Mouse (Mus musculus): ENCODE results near the gene Olfr11. TPM values are rescaled to one million over a fixed set of nuclear protein-coding genes. Genes with fewer than 3 reads are reported as not detected.

Olfr11 gene
- not detected for total RNA-seq (2023)

DNA sequence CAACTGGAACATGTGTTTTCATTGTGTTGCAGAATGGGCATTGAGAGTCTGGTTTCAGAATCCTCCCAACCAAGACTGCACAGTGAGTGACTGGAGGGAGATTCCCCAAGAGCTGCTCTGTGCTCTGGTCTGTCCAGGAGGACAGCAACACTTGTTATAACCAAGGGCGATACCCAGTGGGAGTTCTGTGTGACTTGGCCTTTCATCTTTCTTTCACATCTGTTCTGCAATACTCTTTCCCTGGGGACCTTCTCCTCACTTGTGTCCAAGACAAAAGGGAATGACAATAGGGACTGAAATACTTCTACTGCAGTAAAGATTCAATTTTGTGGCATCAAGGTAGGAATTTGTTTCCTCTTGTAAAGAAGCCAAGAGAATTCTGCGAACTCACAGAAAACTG is at the start of gene Olfr11:
Gene Olfr11 (minus strand): TSS at position 101 of the 400 bp plus-strand sequence.

DNA sequence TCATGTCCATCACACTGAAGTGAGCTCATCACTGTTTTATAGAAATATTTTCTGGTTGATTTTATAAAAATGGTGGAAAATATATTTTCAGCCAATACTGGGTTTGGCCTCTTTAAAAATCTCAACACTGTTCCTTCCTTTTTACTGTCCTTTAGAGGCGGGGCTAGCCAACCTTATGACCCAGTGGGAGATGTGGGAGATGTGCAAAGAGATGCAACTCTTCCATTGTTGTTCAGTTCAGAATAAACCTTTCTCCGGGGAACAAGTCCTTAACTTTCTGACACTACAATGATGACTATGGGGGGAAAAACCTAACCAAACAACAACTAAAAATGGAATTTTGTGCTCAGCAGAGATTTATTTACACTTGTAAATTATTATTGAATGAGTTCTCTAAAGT is 35.0 kb upstream of the Olfr11 start, which contains the start of gene Olfr1360:
Gene Olfr1360 (minus strand): TSS at position 101 of the 400 bp plus-strand sequence.

DNA sequence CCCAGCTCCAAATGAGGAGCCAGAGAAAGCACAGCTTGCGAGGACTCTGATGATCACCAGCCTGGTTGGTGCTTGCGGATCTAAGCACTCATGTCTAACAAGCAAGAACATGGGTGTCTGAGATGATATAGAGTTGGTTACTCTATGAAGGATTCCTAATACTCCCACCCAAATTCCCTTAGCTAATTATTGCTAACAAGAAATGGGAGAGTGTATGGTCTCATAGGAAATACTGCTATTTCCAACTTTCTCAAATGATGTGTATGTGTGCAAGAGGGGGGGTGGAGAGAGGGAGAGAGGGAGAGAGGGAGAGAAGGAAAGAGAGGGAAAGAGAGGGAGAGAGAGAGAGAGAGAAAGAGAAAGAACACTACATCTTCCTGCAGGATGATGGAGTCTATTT is 21.0 kb upstream of the Olfr11 start, which contains the start of gene Olfr1361:
Gene Olfr1361 (minus strand): TSS at position 101 of the 400 bp plus-strand sequence.

DNA sequence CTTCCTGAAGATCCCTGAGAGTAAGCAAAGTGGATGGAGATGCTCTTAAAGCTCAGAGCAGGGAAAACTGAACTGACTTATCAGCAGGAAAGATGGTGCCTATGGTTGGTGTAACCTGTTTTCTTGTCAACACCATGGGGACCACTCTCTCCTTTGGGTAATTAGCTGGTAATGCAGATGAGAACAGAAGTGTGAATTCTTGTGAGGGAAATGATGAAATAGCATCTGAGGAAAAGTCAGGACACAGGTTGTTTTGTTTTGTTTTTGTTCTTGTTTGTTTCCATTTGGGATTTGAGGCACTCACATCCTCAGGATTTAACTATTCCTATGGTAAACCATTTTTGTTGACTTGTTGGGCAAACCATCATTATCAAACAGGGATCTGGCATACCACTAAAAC is 28.4 kb downstream of the Olfr11 start, which contains the start of gene Olfr1362:
Gene Olfr1362 (minus strand): TSS at position 101 of the 400 bp plus-strand sequence.

Other genes with a start within 250 kb of the Olfr11 start
- 10 to 100 TPM; 66.9 to 70.3 TPM for gene Zkscan3, start 239.8 kb downstream of the Olfr11 start, total RNA-seq (2023)
- gene Pgbd1, start 201.5 kb downstream of the Olfr11 start, total RNA-seq (2023), result under 1 TPM in 1 of 2 experiments, not detected in 1; 0.38 TPM
- gene Zscan26, start 188.8 kb downstream of the Olfr11 start, total RNA-seq (2023), result 10 to 100 TPM; 44.5 to 50.7 TPM
- gene Nkapl, start 174.0 kb downstream of the Olfr11 start, total RNA-seq (2023), result not detected
- gene Zkscan4, start 163.6 kb downstream of the Olfr11 start, total RNA-seq (2023), result not detected
- gene Gm10065, start 163.1 kb downstream of the Olfr11 start, total RNA-seq (2023), result not detected
- gene AK157302, start 147.3 kb downstream of the Olfr11 start, total RNA-seq (2023), result 1 to 10 TPM; 4.8 to 5.0 TPM
- 10 to 100 TPM; 11.7 to 12.4 TPM for gene Gm11273, start 141.1 kb downstream of the Olfr11 start, total RNA-seq (2023)
- 10 to 100 TPM; 12.2 to 23.2 TPM for gene Zkscan8, start 111.4 kb downstream of the Olfr11 start, total RNA-seq (2023)
- not detected for gene Olfr1366, start 99.7 kb downstream of the Olfr11 start, total RNA-seq (2023)
- not detected for gene Olfr1535, start 82.6 kb downstream of the Olfr11 start, total RNA-seq (2023)
- gene Olfr1364, start 60.8 kb downstream of the Olfr11 start, total RNA-seq (2023), result not detected
- gene Olfr1362, start 28.5 kb downstream of the Olfr11 start, total RNA-seq (2023), result not detected
- gene Olfr1361, start 20.9 kb upstream of the Olfr11 start, total RNA-seq (2023), result not detected
- gene Olfr1360, start 34.9 kb upstream of the Olfr11 start, total RNA-seq (2023), result not detected
- not detected for gene Olfr1359, start 55.6 kb upstream of the Olfr11 start, total RNA-seq (2023)
- 100 to 1,000 TPM; 101 to 113 TPM for gene Hist1h2bl, start 73.6 kb upstream of the Olfr11 start, total RNA-seq (2023)
- 100 to 1,000 TPM; 114 to 126 TPM for gene Hist1h2ai, start 73.9 kb upstream of the Olfr11 start, total RNA-seq (2023)
- 100 to 1,000 TPM; 156 to 168 TPM for gene Hist1h3h, start 75.1 kb upstream of the Olfr11 start, total RNA-seq (2023)
- gene Hist1h2bm, start 79.5 kb upstream of the Olfr11 start, total RNA-seq (2023), result 10 to 100 TPM in 1 of 2 experiments, 1 to 10 TPM in 1; 7.6 to 10.7 TPM
- gene Hist1h4j, start 92.5 kb upstream of the Olfr11 start, total RNA-seq (2023), result 10 to 100 TPM; 18.4 to 18.5 TPM
- 100 to 1,000 TPM; 328 to 393 TPM for gene Hist1h4k, start 108.0 kb upstream of the Olfr11 start, total RNA-seq (2023)
- gene Hist1h2ak, start 111.3 kb upstream of the Olfr11 start, total RNA-seq (2023), result 10 to 100 TPM; 44.3 to 63.1 TPM
- 100 to 1,000 TPM; 110 to 111 TPM for gene Hist1h2bn, start 111.6 kb upstream of the Olfr11 start, total RNA-seq (2023)
- gene Hist1h1b, start 138.1 kb upstream of the Olfr11 start, total RNA-seq (2023), result 10 to 100 TPM; 75.2 to 83.5 TPM
- gene Hist1h3i, start 140.9 kb upstream of the Olfr11 start, total RNA-seq (2023), result 100 to 1,000 TPM; 223 to 298 TPM
- gene Hist1h2an, start 144.7 kb upstream of the Olfr11 start, total RNA-seq (2023), result 10 to 100 TPM; 41.7 to 54.0 TPM
- gene Hist1h2bp, start 144.9 kb upstream of the Olfr11 start, total RNA-seq (2023), result 10 to 100 TPM; 52.4 to 61.6 TPM
- 100 to 1,000 TPM; 251 to 269 TPM for gene Hist1h2bq, start 167.7 kb upstream of the Olfr11 start, total RNA-seq (2023)
- 100 to 1,000 TPM; 319 to 332 TPM for gene Hist1h2ao, start 167.9 kb upstream of the Olfr11 start, total RNA-seq (2023)
- gene Hist1h4m, start 169.2 kb upstream of the Olfr11 start, total RNA-seq (2023), result 100 to 1,000 TPM; 475 to 486 TPM
- gene Hist1h4n, start 189.7 kb upstream of the Olfr11 start, total RNA-seq (2023), result 100 to 1,000 TPM in 1 of 2 experiments, 10 to 100 TPM in 1; 62.8 to 128 TPM
- 10 to 100 TPM; 73.3 to 83.2 TPM for gene Hist1h2ap, start 191.0 kb upstream of the Olfr11 start, total RNA-seq (2023)
- gene Hist1h2br, start 191.2 kb upstream of the Olfr11 start, total RNA-seq (2023), result 100 to 1,000 TPM; 244 to 262 TPM

Measured in B cell, adult 67 days (primary cell).